Mouse (Mus musculus) ES-E14 (cell line): ENCODE data around the gene Fitm1. TPM values are rescaled to one million over a fixed set of nuclear protein-coding genes. Genes with fewer than 3 reads are reported as not detected.

ENCODE experiments used
- DNase-seq: peaks from one replicate; pipeline ENCODE4 v3.0.0-alpha.2; 2013; ENCODE audit warnings: low read depth, low spot score
- H3K27ac ChIP-seq: 2 replicates; pipeline ENCODE4 v1.5.1; 2012; ENCODE audit warnings: low read depth, mild to moderate bottlenecking, low read length, moderate library complexity, mixed read lengths; ENCODE audit not compliant: poor library complexity, insufficient read depth, severe bottlenecking
- H3K36me3 ChIP-seq: 2 replicates; pipeline ENCODE4 v1.6.1; 2012; ENCODE audit warnings: mild to moderate bottlenecking, low read length, moderate library complexity, mixed read lengths; ENCODE audit not compliant: control insufficient read depth, poor library complexity, insufficient read depth, severe bottlenecking
- H3K4me1 ChIP-seq, 2 experiments: fragments of 150-350 bp in 1 of 2; sonication (generic) in 1 of 2; 2 replicates each; pipeline ENCODE4 v1.6.1; 2012; ENCODE audit warnings: low read length in 2 of 2, mild to moderate bottlenecking in 1 of 2, mixed read lengths in 1 of 2; ENCODE audit not compliant: control insufficient read depth in 2 of 2, insufficient read depth in 2 of 2, poor library complexity in 1 of 2
- H3K4me3 ChIP-seq, 2 experiments: fragments of 150-350 bp in 1 of 2; sonication (generic) in 1 of 2; 2 replicates each; pipeline ENCODE4 v1.5.1; 2012; ENCODE audit warnings: low read length in 2 of 2, low read depth in 1 of 2, mild to moderate bottlenecking in 1 of 2, mixed read lengths in 1 of 2; ENCODE audit not compliant: insufficient read depth in 1 of 2, poor library complexity in 1 of 2, severe bottlenecking in 1 of 2
- H3K9ac ChIP-seq: 2 replicates; pipeline ENCODE4 v1.6.1; 2012; ENCODE audit warnings: low read depth, mild to moderate bottlenecking, low read length, mixed read lengths; ENCODE audit not compliant: poor library complexity, insufficient read depth, severe bottlenecking
- H3K9me3 ChIP-seq: fragments of 150-350 bp; sonication (generic); 2 replicates; pipeline ENCODE4 v1.6.1; 2012; ENCODE audit warnings: low read depth, mild to moderate bottlenecking, low read length; ENCODE audit not compliant: control insufficient read depth, insufficient read depth
- CHD2 ChIP-seq: IDR thresholded peaks from 2 replicates; pipeline ENCODE4 v1.6.1; 2014; ENCODE audit warnings: mild to moderate bottlenecking, low read depth, low read length, inconsistent platforms
- HCFC1 ChIP-seq: IDR thresholded peaks from 2 replicates; pipeline ENCODE4 v1.6.1; 2012; ENCODE audit warnings: low read length, inconsistent platforms, borderline replicate concordance; ENCODE audit not compliant: insufficient read depth
- MAFK ChIP-seq: IDR thresholded peaks from 2 replicates; pipeline ENCODE4 v1.6.1; 2014; ENCODE audit warnings: mild to moderate bottlenecking, low read depth, low read length, inconsistent platforms; ENCODE audit not compliant: insufficient read depth
- ZC3H11A ChIP-seq: IDR thresholded peaks from 2 replicates; pipeline ENCODE4 v1.6.1; 2012; ENCODE audit warnings: low read depth, mild to moderate bottlenecking, inconsistent platforms, low read length, borderline replicate concordance
- ZNF384 ChIP-seq: IDR thresholded peaks from 2 replicates; pipeline ENCODE4 v1.6.1; 2012; ENCODE audit warnings: low read depth, low read length, inconsistent platforms
- in situ Hi-C, 2 experiments: fragments of 600-800 bp; cut with MboI; formaldehyde crosslinking; loops; one replicate each; pipeline ENCODE4 v1.15.1; 2025; ENCODE audit warnings: low sequenced_read_pairs in 2 of 2, inconsistent platforms in 1 of 2; ENCODE audit not compliant: unreplicated experiment in 2 of 2
- total RNA-seq: library from RNA; depleted of rRNA; stranded (reverse); fragments of 300-350 nt; gene quantifications from 2 replicates; pipeline ENCODE4 v1.2.3, GENCODE M21; 2012; rRNA removed

The Fitm1 gene
- 0.71 and 1.6 TPM in 2 replicates for total RNA-seq

DNA sequence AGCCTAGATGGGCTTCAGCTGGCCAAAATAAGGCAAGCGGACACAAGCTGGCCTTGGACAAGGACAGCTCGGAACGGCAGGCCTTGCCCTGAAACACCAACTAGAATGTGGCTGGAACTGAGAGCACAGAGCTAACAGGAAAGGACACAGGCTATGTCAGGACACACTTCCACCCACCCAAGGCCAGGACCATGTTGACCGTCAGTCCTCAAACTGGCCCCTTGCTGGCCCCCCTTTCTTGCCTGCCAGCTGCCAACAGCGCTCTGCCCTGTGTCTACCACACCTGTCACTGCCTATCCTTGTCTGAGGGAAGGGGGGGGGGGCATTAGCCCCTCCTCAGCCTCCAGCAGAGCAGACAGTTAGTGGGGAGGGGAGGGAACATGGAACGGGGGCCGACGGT is at the start of gene Fitm1:
Gene Fitm1, plus strand, starts transcription at position 316 of the 400 bp plus-strand sequence.
- Histone ChIP-seq H3K4me3 (peak within 1 kb of the TSS; percentile 7 to 34; a peak in 3 of 4 replicates), H3K4me1 (peaks cover 6 to 12% of the 10 kb centered on the region in 2 experiments; a peak in 2 of 4 replicates), H3K36me3 (peaks cover 2% of the 10 kb centered on the region; the same call in 1 of the 2 replicates), H3K9ac (peak within 1 kb of the TSS; percentile 4; the same call in 1 of the 2 replicates), H3K9me3 (no peaks in the 10 kb centered on the region), H3K27ac (no peak within 1 kb of the TSS)
- no peak for TF ChIP-seq HCFC1
- TF ChIP-seq ZNF384 = no peak
- no peak for DNase-seq
- in situ Hi-C loops = no loop called here

DNA sequence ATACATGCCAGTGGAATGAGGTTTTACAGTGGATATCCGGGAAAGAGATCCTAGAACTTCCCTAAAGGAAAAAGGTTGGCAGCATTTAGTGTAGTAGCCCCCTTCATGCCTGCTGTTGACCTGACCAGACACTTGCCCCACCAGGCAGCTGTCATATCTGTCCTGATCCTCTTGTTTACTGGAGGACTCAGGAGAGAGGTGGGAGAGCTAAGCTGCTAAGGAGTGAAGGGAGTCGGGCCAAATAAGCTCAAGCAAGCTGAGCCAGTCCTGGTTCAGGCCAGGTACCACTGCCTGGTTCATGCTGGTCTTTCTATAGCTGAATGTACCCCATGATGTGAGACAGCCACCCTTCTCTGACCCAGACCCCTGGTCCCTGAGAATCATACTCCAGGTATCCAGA is 48.7 kb upstream of the Fitm1 start:
- Histone ChIP-seq H3K9me3 (no peaks in the 10 kb centered on the region), H3K27ac (no peak overlapping the region), H3K36me3 (no peaks in the 10 kb centered on the region), H3K4me1 (no peaks in the 10 kb centered on the region), H3K9ac (no peak overlapping the region), H3K4me3 (no peak overlapping the region)
- TF ChIP-seq ZC3H11A (no peak), ZNF384 (no peak)
- DNase-seq = no peak
- in situ Hi-C loops = no loop called here

DNA sequence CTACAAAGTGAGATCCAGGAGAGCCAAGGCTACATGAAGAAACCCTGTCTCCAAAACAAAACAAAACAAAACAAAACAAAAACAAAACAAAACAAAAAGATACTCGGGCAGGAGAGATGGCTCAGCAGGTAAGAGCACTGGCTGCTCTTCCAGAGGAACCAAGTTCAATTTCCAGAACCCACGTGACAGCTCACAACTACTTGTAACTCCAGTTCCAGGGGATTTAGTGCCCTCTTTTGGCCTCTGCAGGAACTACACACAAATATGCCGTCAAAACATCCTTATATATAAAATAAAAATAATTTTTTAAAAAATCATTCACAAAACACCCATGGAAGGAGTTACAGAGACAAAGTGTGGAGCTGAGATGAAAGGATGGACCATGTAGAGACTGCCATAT is 47.5 kb upstream of the Fitm1 start:
- Histone ChIP-seq H3K4me1 (no peaks in the 10 kb centered on the region), H3K36me3 (no peaks in the 10 kb centered on the region), H3K9me3 (no peaks in the 10 kb centered on the region), H3K27ac (no peak overlapping the region), H3K9ac (no peak overlapping the region), H3K4me3 (no peak overlapping the region)
- peak; percentile 56 for DNase-seq
- in situ Hi-C loops = no loop called here
- no peak for TF ChIP-seq HCFC1
- no peak for TF ChIP-seq MAFK
- no peak for TF ChIP-seq ZC3H11A
- TF ChIP-seq CHD2 = no peak
- no peak for TF ChIP-seq ZNF384

DNA sequence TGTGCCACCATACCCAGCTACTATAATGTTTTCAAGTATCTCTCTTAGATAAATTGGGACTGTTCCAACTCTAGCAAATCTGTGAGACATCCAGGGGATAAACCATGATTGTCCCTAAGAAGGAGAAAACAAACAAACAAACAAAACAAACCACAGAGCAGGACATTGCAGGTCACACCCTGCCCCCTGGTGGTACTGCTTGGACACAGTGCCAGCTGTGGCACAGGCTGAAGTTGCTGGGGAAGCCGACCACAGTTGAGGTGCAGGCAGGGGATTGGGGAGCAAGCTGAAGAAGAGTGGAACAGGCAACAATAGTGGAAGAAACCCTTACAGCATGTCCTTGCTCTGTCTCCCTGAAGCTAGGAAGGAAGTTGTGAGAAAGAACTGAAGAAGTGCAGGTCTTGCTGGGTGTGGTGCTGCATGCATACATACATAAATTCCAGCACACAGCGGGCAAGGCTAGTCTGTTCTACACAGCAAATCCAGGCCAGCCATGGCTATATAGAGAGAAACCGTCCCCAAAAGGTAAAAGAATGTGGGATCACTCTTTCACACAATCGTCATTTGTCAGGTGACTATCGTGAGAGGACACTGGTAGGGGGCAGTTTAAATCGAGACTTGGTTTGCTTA is 39.2 kb upstream of the Fitm1 start:
- H3K27ac ChIP-seq = no peak overlapping the region
- no peaks in the 10 kb centered on the region for H3K9me3 ChIP-seq
- TF ChIP-seq HCFC1 (no peak), MAFK (no peak), ZC3H11A (no peak), CHD2 (no peak), ZNF384 (no peak)
- 0 out of 2 replicates have a peak overlapping the region, but pooled peaks have one; percentile 1 for H3K9ac ChIP-seq
- H3K4me1 ChIP-seq = peaks cover 7 to 16% of the 10 kb centered on the region in 2 experiments; a peak in 3 of 4 replicates
- H3K4me3 ChIP-seq = no peak overlapping the region
- DNase-seq = no peak
- in situ Hi-C loops = no loop called here
- no peaks in the 10 kb centered on the region for H3K36me3 ChIP-seq

DNA sequence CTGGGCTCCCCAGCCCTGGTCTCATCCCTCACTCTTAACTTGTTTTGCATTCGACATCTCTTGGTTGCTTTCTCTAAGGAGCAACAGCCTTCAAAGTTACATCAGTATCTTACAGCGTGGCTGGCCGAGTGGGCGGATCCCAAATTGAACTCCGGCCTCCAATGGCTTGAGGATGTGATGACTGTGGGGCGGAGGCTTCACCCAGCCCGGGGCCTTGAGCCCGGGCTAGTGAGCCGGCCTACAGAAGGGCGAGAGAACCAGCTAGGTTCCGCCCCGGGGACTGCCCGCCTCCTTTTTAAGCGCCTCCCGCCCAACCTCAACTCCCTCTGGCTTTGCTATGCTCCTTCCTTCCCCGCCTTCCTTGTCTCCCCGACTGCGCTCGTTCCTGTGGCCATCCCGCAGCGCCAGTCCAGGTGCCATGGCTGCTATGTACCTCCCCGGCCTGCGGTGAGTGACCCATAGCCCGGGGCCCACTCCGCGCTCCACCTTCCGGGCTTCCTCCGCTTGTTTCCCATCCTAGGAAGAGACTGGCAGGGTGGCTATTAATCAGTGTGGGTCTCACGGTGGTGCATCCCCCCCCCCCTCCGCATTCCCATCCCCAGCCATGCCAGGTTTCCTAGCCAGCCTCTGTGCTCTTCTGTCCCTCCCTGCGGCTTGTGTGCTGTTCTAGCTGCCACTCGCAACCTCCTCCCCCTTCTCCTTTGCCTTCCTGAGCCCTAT is 35.2 kb upstream of the Fitm1 start, which contains the start of gene Pck2:
Gene Pck2, plus strand, starts transcription at position 200 of the 720 bp plus-strand sequence.
- DNase-seq = peak; percentile 93
- in situ Hi-C loops = loop anchor here in 1 of 2 experiments (5.0 kb wide), 1 partner anchor 52 kb away; the partner anchor contains the start of genes Psme2 and Rnf31
- peaks cover 25% of the 10 kb centered on the region for H3K36me3 ChIP-seq
- peak within 1 kb of the TSS; percentile 81 for H3K9ac ChIP-seq
- peak within 1 kb of the TSS; percentile 71 to 75 for H3K4me3 ChIP-seq
- TF ChIP-seq HCFC1 = 0 out of 2 replicates have a peak, but pooled peaks have one; percentile 24
- no peak for TF ChIP-seq CHD2
- no peaks in the 10 kb centered on the region for H3K9me3 ChIP-seq
- H3K4me1 ChIP-seq = peaks cover 7 to 21% of the 10 kb centered on the region in 2 experiments; a peak in 3 of 4 replicates
- no peak within 1 kb of the TSS for H3K27ac ChIP-seq
